Mouse (Mus musculus) left cerebral cortex, postnatal 36 days (tissue): ENCODE results near the gene Xrcc6. TPM values are rescaled to one million over a fixed set of nuclear protein-coding genes. Genes with fewer than 3 reads are reported as not detected.
A peak's percentile ranks its signal among the peaks of the same experiment; 100 is the strongest.

Source experiments
- DNase-seq, 2 experiments: peaks; one replicate each; pipeline ENCODE4 v3.0.0; 2021 to 2022; ENCODE audit warnings: low spot score in 2 of 2, mixed read lengths in 1 of 2
- intact Hi-C: fragments of 180-260 bp; cut with DNase I; formaldehyde crosslinking; loops from one replicate; pipeline ENCODE4 v1.15.1; 2025
- total RNA-seq, 2 experiments: library from RNA; stranded (reverse); gene quantifications; 2 replicates each; pipeline ENCODE4 v1.2.3; 2021

The Xrcc6 gene
- total RNA-seq, 2 experiments from 2014 or later: 19.1 to 33.7 TPM

DNA sequence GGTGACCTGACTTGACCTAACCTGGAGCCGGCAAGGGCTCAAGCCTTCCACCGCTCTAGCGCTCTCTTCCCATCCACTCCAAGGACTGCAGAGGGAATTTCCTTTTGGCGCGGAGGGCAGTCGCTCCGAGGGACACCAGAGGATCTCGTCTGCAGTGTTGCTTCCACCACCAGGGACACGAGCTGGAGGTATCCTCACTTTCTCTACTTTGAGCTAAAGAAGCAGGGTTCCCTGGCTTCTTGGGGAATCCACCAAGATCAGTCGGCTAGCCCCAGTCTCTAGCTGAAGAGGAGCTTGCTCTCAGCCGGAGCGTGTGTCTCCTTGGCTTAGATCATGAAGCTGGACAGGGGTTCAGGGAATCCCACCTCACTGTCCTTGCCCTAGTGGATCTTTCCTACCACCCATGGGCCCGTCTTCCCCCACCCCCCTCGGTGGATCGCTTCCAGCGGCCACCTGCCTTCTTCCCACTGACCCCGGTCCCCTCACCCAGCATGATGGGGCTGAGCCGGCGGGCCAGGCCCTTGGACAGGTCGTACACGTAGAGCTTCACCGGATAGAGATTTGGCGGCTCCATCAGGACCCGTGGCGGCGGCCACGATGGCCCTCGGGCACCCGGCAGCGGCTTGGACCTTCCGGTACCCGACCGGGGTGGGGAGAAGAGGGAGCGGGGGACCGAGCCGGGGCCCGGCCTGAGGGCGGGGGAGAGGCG, 27.9 kb downstream of the Xrcc6 start:
- peak; percentile 27 to 35 for DNase-seq
- intact Hi-C loops: no loop called here

DNA sequence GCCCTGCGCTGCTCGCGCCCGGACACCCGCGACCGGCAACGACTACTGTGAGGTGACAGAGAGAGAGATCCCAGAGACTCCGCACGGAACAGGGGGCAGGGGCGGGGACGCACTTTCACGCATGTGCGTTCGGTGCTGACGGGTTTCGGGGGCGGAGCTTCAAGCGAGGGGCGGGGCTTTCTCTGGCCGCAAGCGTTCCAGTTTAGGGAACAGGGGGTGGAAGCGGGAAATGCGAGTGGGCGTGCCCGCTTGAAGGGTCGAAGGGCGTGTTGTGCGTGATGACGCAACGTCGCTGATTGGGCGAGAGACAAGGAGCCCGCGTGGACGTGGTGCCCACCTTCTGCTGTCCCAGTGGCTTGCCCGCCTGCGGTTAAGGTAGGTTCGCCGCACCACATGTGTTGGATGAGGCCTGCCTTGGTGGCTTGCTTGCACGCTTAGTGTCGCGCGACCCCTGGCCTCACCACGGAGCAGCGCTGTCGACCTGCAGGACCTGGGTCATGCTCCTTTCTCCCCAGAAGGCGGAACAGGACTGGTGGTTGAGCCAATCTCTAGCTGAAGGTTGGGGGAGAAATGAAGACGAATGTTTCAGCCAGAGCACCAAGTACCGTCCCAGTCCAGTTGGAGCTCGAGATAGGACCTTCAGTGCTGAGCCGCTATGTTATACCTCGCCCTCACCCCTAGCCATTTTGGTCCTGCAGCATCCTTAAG, 28.6 kb downstream of the Xrcc6 start:
- intact Hi-C loops: no loop called here

GRCm38 (mm10) chr15:82016830-82017229, 29.2 kb downstream of the Xrcc6 start:
- intact Hi-C loops: no loop called here
- DNase-seq: no peak

More for the DNA sequence above, 28.6 kb downstream of the Xrcc6 start:
- peak; percentile 99 for DNase-seq

- intact Hi-C loops: no loop called here
- DNase-seq: no peak
These were observed 29.8 kb downstream of the Xrcc6 start for GRCm38 (mm10) chr15:82017461-82017860.

GRCm38 (mm10) chr15:82019288-82019687, 31.7 kb downstream of the Xrcc6 start:
- DNase-seq: no peak
- intact Hi-C loops: no loop called here

GRCm38 (mm10) chr15:82022535-82023088, 35.0 kb downstream of the Xrcc6 start:
- DNase-seq: no peak

GRCm38 (mm10) chr15:82023965-82024635, 36.5 kb downstream of the Xrcc6 start:
- intact Hi-C loops: no loop called here
- no peak for DNase-seq

More at GRCm38 (mm10) chr15:82022535-82023088, 35.0 kb downstream of the Xrcc6 start:
- intact Hi-C loops: no loop called here

- no peak for DNase-seq
- intact Hi-C loops: no loop called here
These were observed 39.6 kb downstream of the Xrcc6 start for GRCm38 (mm10) chr15:82027276-82027675.

GRCm38 (mm10) chr15:82027726-82028125, 40.1 kb downstream of the Xrcc6 start:
- DNase-seq: no peak
- intact Hi-C loops: no loop called here

GRCm38 (mm10) chr15:82032386-82032785, 44.8 kb downstream of the Xrcc6 start:
- intact Hi-C loops: no loop called here
- DNase-seq: no peak

DNA sequence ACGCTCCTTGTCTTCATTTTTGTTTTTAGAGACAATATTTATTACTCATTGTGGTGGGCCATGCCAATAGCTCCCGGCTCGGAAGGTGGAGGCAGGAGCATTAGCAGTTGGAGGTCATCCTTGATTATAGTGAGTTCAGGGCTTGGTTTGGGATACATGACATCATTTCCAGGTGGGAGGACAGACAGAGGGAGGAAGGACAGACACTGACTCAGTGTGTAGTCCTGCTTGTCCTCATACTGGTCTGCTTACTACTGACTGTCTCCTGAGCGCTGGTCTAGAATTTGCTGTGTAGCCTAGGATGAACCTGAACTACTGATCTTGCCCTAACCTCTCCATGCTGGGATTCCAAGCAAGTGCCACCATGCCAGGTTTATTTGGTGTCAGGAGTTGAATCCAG, 46.1 kb downstream of the Xrcc6 start, which contains the start of gene Desi1:
Gene Desi1, minus strand, starts transcription at position 101 of the 400 bp plus-strand sequence.
- intact Hi-C loops: no loop called here
- no peak for DNase-seq

- intact Hi-C loops: no loop called here
- no peak for DNase-seq
These were observed 48.5 kb downstream of the Xrcc6 start for GRCm38 (mm10) chr15:82035904-82036689.

DNA sequence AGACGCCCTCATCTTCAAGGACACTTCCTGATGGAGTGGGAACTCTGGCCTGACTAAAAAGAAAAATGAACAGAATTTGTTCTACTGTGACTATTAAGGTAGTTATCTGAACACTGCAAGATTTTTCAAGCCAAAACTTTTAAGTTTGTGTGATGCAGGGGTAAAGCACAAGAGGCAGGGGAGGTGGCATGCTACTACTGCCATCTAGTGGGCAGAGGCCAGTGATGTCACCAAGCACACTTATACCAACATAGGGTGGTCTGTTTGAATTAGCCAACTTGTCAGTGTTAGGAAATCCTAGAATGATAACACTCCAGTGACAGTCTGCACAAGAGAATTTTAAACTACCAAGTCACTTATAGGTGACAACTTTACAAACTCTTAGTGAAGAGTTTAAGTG, 53.0 kb downstream of the Xrcc6 start:
- intact Hi-C loops: no loop called here
- no peak for DNase-seq

GRCm38 (mm10) chr15:82044166-82044784, 56.6 kb downstream of the Xrcc6 start:
- intact Hi-C loops: no loop called here
- no peak for DNase-seq

- intact Hi-C loops: no loop called here
- DNase-seq: peak in 1 of 2 experiments; percentile 11
These were observed 58.7 kb downstream of the Xrcc6 start for GRCm38 (mm10) chr15:82046246-82046891.

- intact Hi-C loops: no loop called here
- DNase-seq: peak; percentile 92 to 93
These were observed 59.6 kb downstream of the Xrcc6 start, which contains the start of gene Snu13 for GRCm38 (mm10) chr15:82047080-82047883. Gene Snu13, minus strand, starts transcription at chr15:82047598.

GRCm38 (mm10) chr15:82052544-82052943, 64.9 kb downstream of the Xrcc6 start:
- intact Hi-C loops: no loop called here
- DNase-seq: no peak
